Mouse (Mus musculus) limb, embryonic 15.5 days (tissue): Measurements from ENCODE around the gene Mfap2. TPM values are rescaled to one million over a fixed set of nuclear protein-coding genes. Genes with fewer than 3 reads are reported as not detected.
A peak's percentile ranks its signal among the peaks of the same experiment; 100 is the strongest.

ENCODE experiments used
- ATAC-seq: fragments of 200-750 bp; cut with Nextera tagmentation; 2 replicates; pipeline ENCODE4 v1.8.0; 2017; ENCODE audit warnings: low read depth, moderate TSS enrichment; ENCODE audit not compliant: insufficient number of reproducible peaks, low FRiP score, low TSS enrichment
- H3K27ac ChIP-seq: fragments of 300-500 bp; sonication (generic); 2 replicates; pipeline ENCODE4 v1.5.1; 2015; ENCODE audit warnings: moderate library complexity, mild to moderate bottlenecking, inconsistent platforms
- H3K27me3 ChIP-seq: fragments of 300-500 bp; sonication (generic); 2 replicates; pipeline ENCODE4 v1.6.1; 2015; ENCODE audit warnings: inconsistent platforms
- H3K36me3 ChIP-seq: fragments of 300-500 bp; sonication (generic); 2 replicates; pipeline ENCODE4 v1.6.1; 2015; ENCODE audit warnings: inconsistent platforms
- H3K4me1 ChIP-seq: fragments of 300-500 bp; sonication (generic); 2 replicates; pipeline ENCODE4 v1.6.1; 2015; ENCODE audit warnings: inconsistent platforms
- H3K4me2 ChIP-seq: fragments of 300-500 bp; sonication (generic); 2 replicates; pipeline ENCODE4 v1.6.1; 2015; ENCODE audit warnings: mild to moderate bottlenecking, inconsistent platforms
- H3K4me3 ChIP-seq: fragments of 300-500 bp; sonication (generic); 2 replicates; pipeline ENCODE4 v1.5.1; 2015; ENCODE audit warnings: mild to moderate bottlenecking, inconsistent platforms
- H3K9ac ChIP-seq: fragments of 300-500 bp; sonication (generic); 2 replicates; pipeline ENCODE4 v1.6.1; 2015; ENCODE audit warnings: inconsistent platforms
- H3K9me3 ChIP-seq: fragments of 300-500 bp; sonication (generic); 2 replicates; pipeline ENCODE4 v1.6.1; 2016; ENCODE audit warnings: inconsistent platforms
- WGBS: fragments of 180-500 bp; shearing (Covaris S2); methylation state at CpG from one replicate; pipeline ENCODE4 v1.1.7; 2015; 5-methylcytosine and 5-hydroxymethylcytosine counted together
- polyA plus RNA-seq: library from polyadenylated mRNA; unstranded; fragments of >200 nt; fragmentation: Nextera tagmentation; extraction: Ambion mirVana; gene quantifications from 2 replicates; pipeline ENCODE4 v1.2.1, GENCODE M21; 2015

Mfap2 gene
- polyA plus RNA-seq, 1 experiment from 2014 or later: 958 TPM

GRCm38 (mm10) chr4:140992215-140992614 lies 18.0 kb upstream of the Mfap2 start:
- WGBS: 84% methylated on average over 20 of the region's 20 CpGs
- Histone ChIP-seq H3K4me1 (peaks cover 24% of the 10 kb centered on the region), H3K4me2 (no peak overlapping the region), H3K27ac (no peak overlapping the region), H3K9ac (no peak overlapping the region), H3K9me3 (no peaks in the 10 kb centered on the region), H3K36me3 (peaks cover 57% of the 10 kb centered on the region), H3K4me3 (no peak overlapping the region), H3K27me3 (no peaks in the 10 kb centered on the region)
- no peak for ATAC-seq

- Histone ChIP-seq H3K9me3 (no peaks in the 10 kb centered on the region), H3K4me3 (no peak overlapping the region), H3K4me1 (peaks cover 8% of the 10 kb centered on the region; the same call in 1 of the 2 replicates), H3K4me2 (no peak overlapping the region), H3K36me3 (peaks cover 71% of the 10 kb centered on the region), H3K27ac (no peak overlapping the region), H3K27me3 (no peaks in the 10 kb centered on the region), H3K9ac (no peak overlapping the region)
- WGBS: 86% methylated on average over 8 of the region's 8 CpGs
- ATAC-seq: no peak
Observed at GRCm38 (mm10) chr4:140993846-140994245, 16.4 kb upstream of the Mfap2 start.

DNA sequence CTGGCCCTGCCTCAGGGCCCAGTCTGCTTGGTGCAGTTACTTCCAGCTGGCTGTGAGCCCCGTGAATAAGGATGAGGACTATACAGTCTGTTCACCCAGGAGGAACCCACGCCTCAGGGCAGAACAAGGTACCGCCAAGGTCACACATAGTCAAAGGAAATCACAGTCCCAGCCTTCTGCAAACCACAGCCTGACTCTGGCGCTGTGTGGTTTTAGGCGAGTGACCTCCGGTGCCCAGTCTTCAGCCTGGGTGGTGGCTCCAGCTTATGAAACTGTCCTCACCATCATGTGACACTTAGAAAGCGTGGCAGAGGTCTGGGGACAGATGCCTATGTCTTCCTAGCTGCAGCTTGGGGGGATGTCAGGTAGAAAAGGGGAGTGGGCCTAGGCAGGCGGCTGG lies 14.4 kb upstream of the Mfap2 start:
- H3K4me3 ChIP-seq: no peak overlapping the region
- H3K4me1 ChIP-seq: no peaks in the 10 kb centered on the region
- ATAC-seq: no peak
- H3K27ac ChIP-seq: no peak overlapping the region
- peaks cover 91% of the 10 kb centered on the region for H3K36me3 ChIP-seq
- H3K9me3 ChIP-seq: no peaks in the 10 kb centered on the region
- 93% methylated on average over 8 of the region's 8 CpGs for WGBS
- no peak overlapping the region for H3K9ac ChIP-seq
- H3K4me2 ChIP-seq: no peak overlapping the region
- H3K27me3 ChIP-seq: no peaks in the 10 kb centered on the region

DNA sequence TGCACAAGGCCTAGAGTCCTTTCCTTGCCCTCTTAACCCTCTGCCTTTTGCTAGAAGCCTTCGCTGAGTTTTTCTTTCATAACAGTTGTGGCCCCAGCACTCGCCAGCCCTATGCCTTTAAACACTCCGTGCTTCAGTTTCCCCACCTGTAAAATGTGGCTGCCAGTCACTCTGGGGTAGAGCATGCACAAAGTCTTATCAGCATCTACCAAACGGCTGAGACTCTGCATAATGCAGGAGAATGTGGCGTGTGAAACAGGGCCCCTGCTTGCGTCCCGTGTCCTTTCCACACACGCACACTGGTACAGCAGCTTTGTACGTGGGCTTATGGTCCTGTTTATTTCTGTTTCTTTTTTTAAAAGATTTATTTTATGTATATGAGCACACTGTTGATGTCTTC lies 13.4 kb upstream of the Mfap2 start:
- no peak overlapping the region for H3K4me3 ChIP-seq
- H3K4me2 ChIP-seq: no peak overlapping the region
- ATAC-seq: no peak
- H3K4me1 ChIP-seq: no peaks in the 10 kb centered on the region
- no peak overlapping the region for H3K27ac ChIP-seq
- H3K9ac ChIP-seq: no peak overlapping the region
- H3K9me3 ChIP-seq: no peaks in the 10 kb centered on the region
- no peaks in the 10 kb centered on the region for H3K27me3 ChIP-seq
- WGBS: 93% methylated on average over 9 of the region's 9 CpGs
- peaks cover 96% of the 10 kb centered on the region for H3K36me3 ChIP-seq

DNA sequence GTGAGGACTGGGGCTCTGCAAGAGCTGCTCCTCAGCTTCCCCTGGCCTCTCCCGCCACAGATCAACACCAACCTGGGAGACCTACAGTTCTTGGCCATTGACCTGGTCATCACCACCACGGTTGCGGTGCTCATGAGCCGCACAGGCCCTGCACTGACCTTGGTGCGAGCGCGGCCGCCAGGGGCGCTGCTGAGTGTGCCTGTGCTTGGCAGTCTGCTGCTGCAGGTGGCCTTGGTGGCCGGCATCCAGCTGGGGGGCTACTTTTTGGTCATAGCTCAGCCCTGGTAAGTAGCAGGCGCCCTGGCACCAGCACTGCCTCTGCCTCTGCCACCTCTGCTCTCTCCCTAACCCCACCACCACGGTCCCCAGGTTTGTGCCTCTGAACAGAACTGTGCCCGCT lies 4.2 kb upstream of the Mfap2 start:
- H3K27me3 ChIP-seq: no peaks in the 10 kb centered on the region
- H3K27ac ChIP-seq: no peak overlapping the region
- 79% methylated on average over 13 of the region's 13 CpGs for WGBS
- no peak overlapping the region for H3K4me2 ChIP-seq
- no peaks in the 10 kb centered on the region for H3K9me3 ChIP-seq
- H3K36me3 ChIP-seq: peaks cover 69% of the 10 kb centered on the region
- H3K4me1 ChIP-seq: peaks cover 12% of the 10 kb centered on the region
- no peak for ATAC-seq
- H3K4me3 ChIP-seq: no peak overlapping the region
- no peak overlapping the region for H3K9ac ChIP-seq

GRCm38 (mm10) chr4:141008028-141008427 lies 2.2 kb upstream of the Mfap2 start:
- Histone ChIP-seq H3K36me3 (peaks cover 52% of the 10 kb centered on the region), H3K4me2 (no peak overlapping the region), H3K4me1 (peaks cover 29% of the 10 kb centered on the region), H3K9ac (no peak overlapping the region), H3K27ac (peak overlapping the region; percentile 11; the same call in 1 of the 2 replicates), H3K4me3 (no peak overlapping the region), H3K9me3 (no peaks in the 10 kb centered on the region), H3K27me3 (no peaks in the 10 kb centered on the region)
- ATAC-seq: no peak
- 84% methylated on average over 8 of the region's 8 CpGs for WGBS

DNA sequence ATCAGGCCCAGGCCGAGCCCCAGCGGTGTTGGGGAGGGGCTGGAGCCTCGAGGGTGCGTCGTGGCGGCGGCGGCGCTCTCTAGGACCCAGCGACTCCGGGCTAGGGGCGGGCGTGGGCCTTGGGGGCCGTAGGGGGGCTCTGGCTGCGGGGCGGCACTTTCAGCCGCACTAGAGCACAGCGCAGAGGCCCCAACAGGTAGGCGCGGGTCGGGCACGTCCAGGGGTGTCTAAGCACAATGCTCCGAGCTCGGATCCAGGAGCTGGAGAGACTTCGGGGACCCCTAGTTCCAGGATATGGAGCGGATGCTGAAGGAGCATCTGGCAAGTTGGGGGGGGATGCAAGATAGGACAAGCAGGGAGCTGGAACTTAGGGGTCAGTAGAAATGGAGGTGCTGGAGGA lies 308 bp downstream of the Mfap2 start:
- no peaks in the 10 kb centered on the region for H3K27me3 ChIP-seq
- peak; percentile 80 for ATAC-seq
- peak overlapping the region; percentile 91 for H3K27ac ChIP-seq
- H3K9ac ChIP-seq: peak overlapping the region; percentile 84
- peak overlapping the region; percentile 60 for H3K4me2 ChIP-seq
- H3K9me3 ChIP-seq: no peaks in the 10 kb centered on the region
- peaks cover 52% of the 10 kb centered on the region for H3K4me1 ChIP-seq
- under 1% methylated on average over 26 of the region's 26 CpGs for WGBS
- peak overlapping the region; percentile 71 for H3K4me3 ChIP-seq
- peaks cover 52% of the 10 kb centered on the region for H3K36me3 ChIP-seq

DNA sequence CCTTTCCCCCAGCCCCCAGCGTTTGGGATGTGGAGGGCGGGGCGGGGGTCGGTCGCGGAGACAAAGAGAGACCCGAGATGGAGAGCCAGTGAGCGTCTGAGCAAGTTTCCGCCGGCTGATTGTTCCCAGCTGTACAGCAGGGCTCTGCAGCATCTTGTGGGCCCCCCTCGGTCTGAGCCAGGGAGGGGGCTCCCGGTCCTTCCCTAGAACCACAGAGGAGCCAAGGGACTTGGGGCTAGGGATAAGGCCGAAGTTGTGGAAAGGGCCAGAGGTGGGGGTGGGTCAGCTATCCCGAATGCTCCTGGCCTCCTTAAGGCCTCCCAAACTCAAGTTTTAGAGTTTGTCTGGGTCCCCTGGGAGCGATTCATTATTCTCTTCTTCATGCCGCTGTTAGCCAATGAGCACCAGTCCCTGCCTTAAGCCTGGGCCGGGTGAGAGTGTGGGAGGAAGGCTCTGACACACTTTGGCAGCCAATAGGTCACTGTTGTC lies 767 bp downstream of the Mfap2 start:
- H3K9me3 ChIP-seq: no peaks in the 10 kb centered on the region
- H3K27ac ChIP-seq: peak overlapping the region; percentile 91
- H3K4me2 ChIP-seq: peak overlapping the region; percentile 60
- ATAC-seq: no peak
- under 1% methylated on average over 17 of the region's 17 CpGs for WGBS
- peaks cover 52% of the 10 kb centered on the region for H3K36me3 ChIP-seq
- no peaks in the 10 kb centered on the region for H3K27me3 ChIP-seq
- H3K4me1 ChIP-seq: peaks cover 55% of the 10 kb centered on the region
- H3K4me3 ChIP-seq: peak overlapping the region; percentile 71
- H3K9ac ChIP-seq: peak overlapping the region; percentile 84

- 18% methylated on average over 14 of the region's 14 CpGs for WGBS
- Histone ChIP-seq H3K27ac (peak overlapping the region; percentile 91), H3K9ac (peak overlapping the region; percentile 84), H3K9me3 (no peaks in the 10 kb centered on the region), H3K4me3 (peak overlapping the region; percentile 71), H3K4me1 (peaks cover 62% of the 10 kb centered on the region), H3K4me2 (peak overlapping the region; percentile 60), H3K27me3 (no peaks in the 10 kb centered on the region), H3K36me3 (peaks cover 52% of the 10 kb centered on the region)
- peak; percentile 56 for ATAC-seq
Observed at GRCm38 (mm10) chr4:141011556-141012328, 1.5 kb downstream of the Mfap2 start.

DNA sequence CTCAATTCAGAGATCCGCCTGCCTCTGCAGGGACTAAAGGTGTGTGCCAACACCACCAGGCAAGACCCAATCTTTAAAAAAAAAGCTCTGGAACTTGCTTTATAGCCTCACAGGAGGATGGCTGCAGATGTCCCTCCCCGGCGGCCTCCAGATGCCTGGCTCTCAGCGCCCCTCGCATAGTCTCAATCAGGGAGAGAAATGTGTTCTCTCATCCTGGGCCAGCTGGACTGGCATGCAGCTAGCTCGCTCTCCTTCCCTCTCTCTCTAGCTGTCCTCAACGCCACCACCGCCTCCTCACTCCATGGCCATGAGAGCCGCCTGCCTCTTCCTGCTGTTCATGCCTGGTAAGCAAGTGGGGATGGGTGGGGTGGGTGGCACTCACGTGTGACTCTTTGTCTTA lies 2.3 kb downstream of the Mfap2 start:
- H3K4me2 ChIP-seq: peak overlapping the region; percentile 60
- H3K9ac ChIP-seq: no peak overlapping the region
- H3K27me3 ChIP-seq: no peaks in the 10 kb centered on the region
- H3K9me3 ChIP-seq: no peaks in the 10 kb centered on the region
- peaks cover 51% of the 10 kb centered on the region for H3K36me3 ChIP-seq
- H3K4me3 ChIP-seq: peak overlapping the region; percentile 71
- 59% methylated on average over 10 of the region's 10 CpGs for WGBS
- ATAC-seq: no peak
- peaks cover 70% of the 10 kb centered on the region for H3K4me1 ChIP-seq
- H3K27ac ChIP-seq: peak overlapping the region; percentile 91

DNA sequence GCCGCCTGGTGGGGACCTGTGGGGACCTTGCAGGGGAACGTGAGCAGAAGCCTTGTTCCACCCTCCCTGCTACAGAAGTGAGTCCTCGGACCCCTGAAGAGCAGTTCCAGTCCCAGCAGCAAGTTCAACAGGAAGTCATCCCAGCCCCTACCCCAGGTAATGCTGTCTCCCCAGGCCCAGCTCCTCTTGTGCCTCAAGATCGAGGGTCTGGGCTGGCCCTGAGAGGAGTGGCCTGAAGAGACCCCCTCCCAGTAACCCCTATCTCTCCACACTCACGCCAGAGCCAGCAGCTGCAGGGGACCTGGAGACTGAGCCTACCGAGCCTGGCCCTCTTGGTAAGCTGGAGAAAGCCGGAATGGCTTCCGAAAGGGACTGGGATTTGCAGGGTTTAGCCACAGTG lies 3.9 kb downstream of the Mfap2 start:
- peaks cover 83% of the 10 kb centered on the region for H3K4me1 ChIP-seq
- no peaks in the 10 kb centered on the region for H3K27me3 ChIP-seq
- H3K9me3 ChIP-seq: no peaks in the 10 kb centered on the region
- no peak overlapping the region for H3K9ac ChIP-seq
- peak overlapping the region; percentile 52 for H3K27ac ChIP-seq
- WGBS: 66% methylated on average over 8 of the region's 8 CpGs
- no peak overlapping the region for H3K4me2 ChIP-seq
- ATAC-seq: no peak
- peaks cover 51% of the 10 kb centered on the region for H3K36me3 ChIP-seq
- H3K4me3 ChIP-seq: no peak overlapping the region

- WGBS: 85% methylated on average over 11 of the region's 11 CpGs
- Histone ChIP-seq H3K4me1 (peaks cover 86% of the 10 kb centered on the region), H3K9ac (no peak overlapping the region), H3K27ac (0 out of 2 replicates have a peak overlapping the region, but pooled peaks have one; percentile 65), H3K4me2 (no peak overlapping the region), H3K27me3 (no peaks in the 10 kb centered on the region), H3K36me3 (peaks cover 54% of the 10 kb centered on the region), H3K4me3 (no peak overlapping the region), H3K9me3 (no peaks in the 10 kb centered on the region)
- ATAC-seq: no peak
Observed at GRCm38 (mm10) chr4:141014856-141015255, 4.6 kb downstream of the Mfap2 start.
